Mouse (Mus musculus) natural killer cell, adult 2 months (primary cell): ENCODE measurements around the gene Gm2030.
"Not testable (repeated sequence)": the region's sequence is repeated elsewhere in the genome, so short reads cannot be mapped to it uniquely, and the experiment has no call there.

Experiments
- DNase-seq, 2 experiments: peaks; one replicate each; pipeline ENCODE4 v3.0.0; 2022; ENCODE audit warnings: low spot score in 2 of 2

Gene Gm2030

GRCm38 (mm10) chrX:26309944-26310343, at the start of gene Gm2030:
TSS of gene Gm2030 (minus strand) at chrX:26310044.
- DNase-seq: not testable (repeated sequence)
